Mouse (Mus musculus): ENCODE data around the gene Krt8.

The Krt8 gene

GRCm38 (mm10) chr15:101976023-101976422, 28.3 kb downstream of the Krt8 start:
- DNase-seq (ENCODE audit: low read depth, low spot score), result peak; percentile 64

- DNase-seq (ENCODE audit: low read depth, low spot score), result peak; percentile 31
Observed at GRCm38 (mm10) chr15:101974083-101974845, 30.0 kb downstream of the Krt8 start.

GRCm38 (mm10) chr15:101973414-101974077, 30.7 kb downstream of the Krt8 start:
- DNase-seq (ENCODE audit: low read depth, low spot score), result peak; percentile 89

GRCm38 (mm10) chr15:101970536-101970935, 33.7 kb downstream of the Krt8 start:
- DNase-seq (ENCODE audit: low read depth, low spot score), result no peak

- no peak for DNase-seq (ENCODE audit: low read depth, low spot score)
Observed at GRCm38 (mm10) chr15:101966808-101967207, 37.5 kb downstream of the Krt8 start.

GRCm38 (mm10) chr15:101958891-101959290, 45.4 kb downstream of the Krt8 start:
- DNase-seq (ENCODE audit: low read depth, low spot score), result no peak

GRCm38 (mm10) chr15:101954187-101954586, 50.1 kb downstream of the Krt8 start, which contains the start of gene Krt78:
TSS of gene Krt78 (minus strand) at chr15:101954287.
- no peak for DNase-seq (ENCODE audit: low read depth, low spot score)

- DNase-seq (ENCODE audit: low read depth, low spot score), result no peak
Observed at GRCm38 (mm10) chr15:101952733-101953474, 51.4 kb downstream of the Krt8 start.
